13 mouse cellular contexts compared by ENCODE assay signal in the genomic region with DNA sequence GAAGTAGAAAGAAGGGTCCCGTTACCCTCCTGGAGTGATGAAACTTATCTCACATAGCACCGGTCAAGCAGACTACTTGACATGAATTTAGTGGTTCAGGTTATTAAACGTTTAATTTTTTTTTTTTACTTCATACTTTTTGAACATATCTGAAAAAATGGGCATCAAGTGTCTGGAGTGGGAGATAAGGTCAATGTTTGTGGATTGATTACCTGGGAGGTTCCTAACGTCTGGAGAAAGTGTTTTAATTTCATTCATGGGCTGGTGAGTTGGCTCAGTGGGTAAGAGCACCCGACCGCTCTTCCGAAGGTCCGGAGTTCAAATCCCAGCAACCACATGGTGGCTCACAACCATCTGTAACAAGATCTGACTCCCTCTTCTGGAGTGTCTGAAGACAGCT. TPM values are rescaled to one million over a fixed set of nuclear protein-coding genes. Genes with fewer than 3 reads are reported as not detected.
A peak's percentile ranks its signal among the peaks of the same experiment; 100 is the strongest.
DNase-seq lines count a peak whose midpoint lies in the region; ATAC-seq and TF ChIP-seq lines count a peak whose summit lies in the region.
"Not testable (repeated sequence)": the region's sequence is repeated elsewhere in the genome, so short reads cannot be mapped to it uniquely, and the experiment has no call there.
"Had no signal": no experiment of that assay in that cellular context is flagged by ENCODE, and none has a peak within 500 bp of the region (broad histone marks: within the 10 kb centered on the region; RNA-seq: fewer than 3 reads in every experiment).

No protein-coding gene starts in this region.

- WGBS in embryonic facial prominence, embryonic 11.5 days: 84% methylated on average over 8 of the region's 8 CpGs
- WGBS in forebrain, embryonic 13.5 days: 85% methylated on average over 8 of the region's 8 CpGs
- WGBS in heart, embryonic 16.5 days: 75% methylated on average over 8 of the region's 8 CpGs
- 74% methylated on average over 8 of the region's 8 CpGs for WGBS in intestine, embryonic 16.5 days
- WGBS in limb, embryonic 15.5 days: 82% methylated on average over 8 of the region's 8 CpGs
- 66% methylated on average over 4 of the region's 8 CpGs for WGBS in macrophage (ENCODE audit: missing documents)
- WGBS in neural tube, embryonic 11.5 days: 86% methylated on average over 8 of the region's 8 CpGs

- DNase-seq in embryonic facial prominence, embryonic 11.5 days (ENCODE audit: low spot score); neural tube, embryonic 11.5 days (ENCODE audit: low spot score): not testable (repeated sequence)

- peaks cover 42% of the 10 kb centered on the region for H3K79me2 ChIP-seq in macrophage (ENCODE audit: inconsistent target)

- not testable (repeated sequence) for TF ChIP-seq CTCF in E14TG2a.4 (conservative IDR thresholded peaks at IDR 0.05; ENCODE audit: low read length)

- peak overlapping the region; percentile 94; the same call in 1 of the 2 replicates for H3K4me2 ChIP-seq in embryonic facial prominence, embryonic 11.5 days (ENCODE audit: low read depth, low read length)
- H3K4me2 ChIP-seq in forebrain, embryonic 13.5 days: peak overlapping the region; percentile 100
- H3K4me2 ChIP-seq in heart, embryonic 16.5 days (ENCODE audit: low read depth, low read length): peak overlapping the region; percentile 99
- peak overlapping the region; percentile 97 for H3K4me2 ChIP-seq in intestine, embryonic 16.5 days (ENCODE audit: low read depth, low read length)
- peak overlapping the region; percentile 92; the same call in 1 of the 2 replicates for H3K4me2 ChIP-seq in limb, embryonic 15.5 days
- H3K4me2 ChIP-seq in neural tube, embryonic 11.5 days (ENCODE audit: low read depth): peak overlapping the region; percentile 99

- peak overlapping the region; percentile 97 for H3K4me3 ChIP-seq in E14TG2a.4 (replicated peaks; ENCODE audit: low read length)
- peak overlapping the region; percentile 97 for H3K4me3 ChIP-seq in embryonic facial prominence, embryonic 11.5 days (ENCODE audit: low read depth, low read length)
- peak overlapping the region; percentile 97 for H3K4me3 ChIP-seq in forebrain, embryonic 13.5 days
- H3K4me3 ChIP-seq in heart, embryonic 16.5 days (ENCODE audit: low read length): peak overlapping the region; percentile 93
- H3K4me3 ChIP-seq in intestine, embryonic 16.5 days (ENCODE audit: low read length): peak overlapping the region; percentile 68
- H3K4me3 ChIP-seq in limb, embryonic 15.5 days: peak overlapping the region; percentile 91
- peak overlapping the region; percentile 81 for H3K4me3 ChIP-seq in macrophage (ENCODE audit: inconsistent target)
- not testable (repeated sequence) for H3K4me3 ChIP-seq in neural tube, embryonic 11.5 days (ENCODE audit: low read depth, low read length)

- H3K4me1 ChIP-seq in E14TG2a.4 (replicated peaks; ENCODE audit: low read depth, low read length): peaks cover 28% of the 10 kb centered on the region
- not testable (repeated sequence) for H3K4me1 ChIP-seq in embryonic facial prominence, embryonic 11.5 days (ENCODE audit: control insufficient read depth, insufficient read depth, low read length); neural tube, embryonic 11.5 days (ENCODE audit: control insufficient read depth, insufficient read depth, low read length)
- peaks cover 20% of the 10 kb centered on the region for H3K4me1 ChIP-seq in forebrain, embryonic 13.5 days
- H3K4me1 ChIP-seq in heart, embryonic 16.5 days (ENCODE audit: control insufficient read depth, insufficient read depth, low read length): peaks cover 14% of the 10 kb centered on the region
- H3K4me1 ChIP-seq in intestine, embryonic 16.5 days (ENCODE audit: control insufficient read depth, insufficient read depth, low read length): peaks cover 14% of the 10 kb centered on the region
- peaks cover 16% of the 10 kb centered on the region for H3K4me1 ChIP-seq in limb, embryonic 15.5 days

- not testable (repeated sequence) for H3K27ac ChIP-seq in embryonic facial prominence, embryonic 11.5 days (replicated peaks; ENCODE audit: low read depth, low read length); forebrain, embryonic 13.5 days; heart, embryonic 16.5 days (ENCODE audit: low read length); intestine, embryonic 16.5 days (ENCODE audit: low read length); limb, embryonic 15.5 days; macrophage; neural tube, embryonic 11.5 days (ENCODE audit: low read depth, low read length)

- not testable (repeated sequence) for H3K9me3 ChIP-seq in E14TG2a.4 (ENCODE audit: low read length); embryonic facial prominence, embryonic 11.5 days (replicated peaks; ENCODE audit: control insufficient read depth, low read length); forebrain, embryonic 13.5 days (replicated peaks); heart, embryonic 16.5 days (replicated peaks; ENCODE audit: control insufficient read depth, low read length); intestine, embryonic 16.5 days (ENCODE audit: control insufficient read depth, low read length); limb, embryonic 15.5 days; neural tube, embryonic 11.5 days (ENCODE audit: control insufficient read depth, low read length)

- not testable (repeated sequence) for H3K9ac ChIP-seq in embryonic facial prominence, embryonic 11.5 days (replicated peaks; ENCODE audit: low read length); forebrain, embryonic 13.5 days; heart, embryonic 16.5 days (ENCODE audit: low read length); limb, embryonic 15.5 days; neural tube, embryonic 11.5 days (ENCODE audit: low read length)
- peak overlapping the region; percentile 83 for H3K9ac ChIP-seq in intestine, embryonic 16.5 days (ENCODE audit: low read depth, low read length)

- H3K36me3 ChIP-seq in E14TG2a.4 (ENCODE audit: insufficient read depth, low read length): peaks cover 44% of the 10 kb centered on the region
- H3K36me3 ChIP-seq in embryonic facial prominence, embryonic 11.5 days (replicated peaks; ENCODE audit: control insufficient read depth, insufficient read depth, low read depth, low read length); heart, embryonic 16.5 days (ENCODE audit: control insufficient read depth, insufficient read depth); intestine, embryonic 16.5 days (ENCODE audit: control insufficient read depth, insufficient read depth, low read length); macrophage (ENCODE audit: inconsistent target); neural tube, embryonic 11.5 days (ENCODE audit: control insufficient read depth, insufficient read depth, low read length): not testable (repeated sequence)
- H3K36me3 ChIP-seq in forebrain, embryonic 13.5 days (ENCODE audit: poor library complexity, severe bottlenecking): peaks cover 20% of the 10 kb centered on the region
- peaks cover 20% of the 10 kb centered on the region for H3K36me3 ChIP-seq in limb, embryonic 15.5 days

- not testable (repeated sequence) for H3K27me3 ChIP-seq in E14TG2a.4 (ENCODE audit: insufficient read depth, low read length); embryonic facial prominence, embryonic 11.5 days (ENCODE audit: control insufficient read depth, insufficient read depth, low read length); forebrain, embryonic 13.5 days; heart, embryonic 16.5 days (ENCODE audit: control insufficient read depth, insufficient read depth, low read length); intestine, embryonic 16.5 days (replicated peaks; ENCODE audit: control insufficient read depth, insufficient read depth, low read length); limb, embryonic 15.5 days; neural tube, embryonic 11.5 days (ENCODE audit: control insufficient read depth, insufficient read depth, low read length)

- not testable (repeated sequence) for ATAC-seq in embryonic facial prominence, embryonic 11.5 days (replicated peaks; ENCODE audit: insufficient number of reproducible peaks, low FRiP score, low TSS enrichment, low read depth); forebrain, embryonic 13.5 days; heart, embryonic 16.5 days (replicated peaks; ENCODE audit: extremely low read depth, insufficient read depth, low FRiP score); intestine, embryonic 16.5 days; limb, embryonic 15.5 days (ENCODE audit: insufficient number of reproducible peaks, low FRiP score, low TSS enrichment, low read depth); neural tube, embryonic 11.5 days (ENCODE audit: insufficient read depth, low FRiP score, low TSS enrichment)

RNA-seq across cellular contexts. Expression of a gene that starts 0.5 kb away (rescaled TPM):
- polyA plus RNA-seq in embryonic facial prominence, embryonic 11.5 days (2014; fragmentation: Nextera tagmentation; extraction: Ambion mirVana): 18.7 and 20.5 TPM in 2 replicates
- 19.7 and 20.1 TPM in 2 replicates for polyA plus RNA-seq in forebrain, embryonic 13.5 days (2015; fragmentation: Nextera tagmentation; extraction: Ambion mirVana)
- 12.8 and 14.8 TPM in 2 replicates for polyA plus RNA-seq in heart, embryonic 16.5 days (2015; fragmentation: Nextera tagmentation; extraction: Ambion mirVana)
- polyA plus RNA-seq in intestine, embryonic 16.5 days (2015; fragmentation: Nextera tagmentation; extraction: Ambion mirVana): 13.7 and 15.1 TPM in 2 replicates
- 18.4 and 19.0 TPM in 2 replicates for polyA plus RNA-seq in limb, embryonic 15.5 days (2015; fragmentation: Nextera tagmentation; extraction: Ambion mirVana)
- total RNA-seq in macrophage (2018; cell fraction: chromatin; rRNA removed): 10 to 100 TPM in 2 of 26 experiments, 1 to 10 TPM in 24; 3.6 to 10.7 (median 6.9) TPM
- 10 to 100 TPM; 14.7 to 22.6 (median 19.5) TPM for total RNA-seq in macrophage (2018; cell fraction: cytosol; rRNA removed)
- total RNA-seq in macrophage (2018; cell fraction: nucleus; rRNA removed): 10 to 100 TPM in 24 of 26 experiments, 1 to 10 TPM in 2; 8.5 to 24.3 (median 16.6) TPM
- polyA plus RNA-seq in macrophage (2018): 10.2 to 19.4 TPM (median 15.9 TPM) in 3 replicates
- 21.2 and 24.4 TPM in 2 replicates for polyA plus RNA-seq in neural tube, embryonic 11.5 days (2014; fragmentation: Nextera tagmentation; extraction: Ambion mirVana)

RNA-seq across cellular contexts. Expression of a gene that starts 6.4 kb away (rescaled TPM):
- polyA plus RNA-seq in embryonic facial prominence, embryonic 11.5 days (2014; fragmentation: Nextera tagmentation; extraction: Ambion mirVana): not detected in 2 replicates
- not detected in 2 replicates for polyA plus RNA-seq in forebrain, embryonic 13.5 days (2015; fragmentation: Nextera tagmentation; extraction: Ambion mirVana)
- 0.13 and 0.16 TPM in 2 replicates for polyA plus RNA-seq in heart, embryonic 16.5 days (2015; fragmentation: Nextera tagmentation; extraction: Ambion mirVana)
- polyA plus RNA-seq in intestine, embryonic 16.5 days (2015; fragmentation: Nextera tagmentation; extraction: Ambion mirVana): 0.12 TPM in 1 of 2 replicates, not detected in the other
- polyA plus RNA-seq in limb, embryonic 15.5 days (2015; fragmentation: Nextera tagmentation; extraction: Ambion mirVana): not detected in 2 replicates
- total RNA-seq in macrophage (2018; cell fraction: chromatin; rRNA removed): 1 to 10 TPM in 7 of 26 experiments, under 1 TPM in 4, not detected in 15; 0.80 to 2.4 (median 1.1) TPM
- total RNA-seq in macrophage (2018; cell fraction: cytosol; rRNA removed): under 1 TPM in 13 of 26 experiments, not detected in 13; 0.10 to 0.61 (median 0.18) TPM
- 10 to 100 TPM in 1 of 26 experiments, 1 to 10 TPM in 13, under 1 TPM in 5, not detected in 7; 0.46 to 11.4 (median 2.8) TPM for total RNA-seq in macrophage (2018; cell fraction: nucleus; rRNA removed)
- not detected in 3 replicates for polyA plus RNA-seq in macrophage (2018)
- polyA plus RNA-seq in neural tube, embryonic 11.5 days (2014; fragmentation: Nextera tagmentation; extraction: Ambion mirVana): not detected in 2 replicates
- total RNA-seq: gastrocnemius, postnatal 14 days; heart, postnatal 14 days; layer of hippocampus, postnatal 10 days had no signal

RNA-seq across cellular contexts. Expression of a gene that starts 21.1 kb away (rescaled TPM):
- 17.0 and 17.7 TPM in 2 replicates for polyA plus RNA-seq in embryonic facial prominence, embryonic 11.5 days (2014; fragmentation: Nextera tagmentation; extraction: Ambion mirVana)
- polyA plus RNA-seq in forebrain, embryonic 13.5 days (2015; fragmentation: Nextera tagmentation; extraction: Ambion mirVana): 19.0 and 20.6 TPM in 2 replicates
- 14.4 and 15.5 TPM in 2 replicates for polyA plus RNA-seq in heart, embryonic 16.5 days (2015; fragmentation: Nextera tagmentation; extraction: Ambion mirVana)
- polyA plus RNA-seq in intestine, embryonic 16.5 days (2015; fragmentation: Nextera tagmentation; extraction: Ambion mirVana): 17.2 and 17.6 TPM in 2 replicates
- polyA plus RNA-seq in limb, embryonic 15.5 days (2015; fragmentation: Nextera tagmentation; extraction: Ambion mirVana): 22.3 and 25.2 TPM in 2 replicates
- 10 to 100 TPM; 35.4 to 88.9 (median 46.9) TPM for total RNA-seq in macrophage (2018; cell fraction: chromatin; rRNA removed)
- 10 to 100 TPM in 11 of 26 experiments, 1 to 10 TPM in 15; 6.7 to 12.7 (median 9.4) TPM for total RNA-seq in macrophage (2018; cell fraction: cytosol; rRNA removed)
- 10 to 100 TPM; 21.8 to 40.3 (median 25.2) TPM for total RNA-seq in macrophage (2018; cell fraction: nucleus; rRNA removed)
- polyA plus RNA-seq in macrophage (2018): 7.6 to 13.0 TPM (median 7.7 TPM) in 3 replicates
- 14.5 and 18.6 TPM in 2 replicates for polyA plus RNA-seq in neural tube, embryonic 11.5 days (2014; fragmentation: Nextera tagmentation; extraction: Ambion mirVana)

RNA-seq across cellular contexts. Expression of a gene that starts 33.0 kb away (rescaled TPM):
- not detected in 2 replicates for polyA plus RNA-seq in embryonic facial prominence, embryonic 11.5 days (2014; fragmentation: Nextera tagmentation; extraction: Ambion mirVana)
- polyA plus RNA-seq in forebrain, embryonic 13.5 days (2015; fragmentation: Nextera tagmentation; extraction: Ambion mirVana): not detected in 2 replicates
- polyA plus RNA-seq in heart, embryonic 16.5 days (2015; fragmentation: Nextera tagmentation; extraction: Ambion mirVana): not detected in 2 replicates
- polyA plus RNA-seq in intestine, embryonic 16.5 days (2015; fragmentation: Nextera tagmentation; extraction: Ambion mirVana): not detected in 2 replicates
- not detected in 2 replicates for polyA plus RNA-seq in limb, embryonic 15.5 days (2015; fragmentation: Nextera tagmentation; extraction: Ambion mirVana)
- total RNA-seq in macrophage (2018; cell fraction: chromatin; rRNA removed): 10 to 100 TPM in 8 of 26 experiments, 1 to 10 TPM in 17, under 1 TPM in 1; 0.77 to 39.0 (median 4.7) TPM
- under 1 TPM in 24 of 26 experiments, not detected in 2; 0.08 to 0.86 (median 0.19) TPM for total RNA-seq in macrophage (2018; cell fraction: cytosol; rRNA removed)
- 10 to 100 TPM in 10 of 26 experiments, 1 to 10 TPM in 16; 1.2 to 37.0 (median 6.7) TPM for total RNA-seq in macrophage (2018; cell fraction: nucleus; rRNA removed)
- 0.10 to 0.34 TPM in 2 of 3 replicates, not detected in the other for polyA plus RNA-seq in macrophage (2018)
- polyA plus RNA-seq in neural tube, embryonic 11.5 days (2014; fragmentation: Nextera tagmentation; extraction: Ambion mirVana): not detected in 2 replicates
- total RNA-seq: gastrocnemius, postnatal 14 days; heart, postnatal 14 days; layer of hippocampus, postnatal 10 days; left cerebral cortex, postnatal 36 days; megakaryocyte, adult 5-6 weeks had no signal

RNA-seq across cellular contexts. Expression of a gene that starts 46.3 kb away (rescaled TPM):
- polyA plus RNA-seq in embryonic facial prominence, embryonic 11.5 days (2014; fragmentation: Nextera tagmentation; extraction: Ambion mirVana): 16.8 and 19.0 TPM in 2 replicates
- polyA plus RNA-seq in forebrain, embryonic 13.5 days (2015; fragmentation: Nextera tagmentation; extraction: Ambion mirVana): 6.3 and 7.1 TPM in 2 replicates
- polyA plus RNA-seq in heart, embryonic 16.5 days (2015; fragmentation: Nextera tagmentation; extraction: Ambion mirVana): 38.5 and 43.1 TPM in 2 replicates
- 19.4 and 21.8 TPM in 2 replicates for polyA plus RNA-seq in intestine, embryonic 16.5 days (2015; fragmentation: Nextera tagmentation; extraction: Ambion mirVana)
- polyA plus RNA-seq in limb, embryonic 15.5 days (2015; fragmentation: Nextera tagmentation; extraction: Ambion mirVana): 57.6 and 62.7 TPM in 2 replicates
- total RNA-seq in macrophage (2018; cell fraction: chromatin; rRNA removed): 100 to 1,000 TPM in 7 of 26 experiments, 10 to 100 TPM in 19; 36.5 to 518 (median 63.6) TPM
- 10 to 100 TPM; 12.3 to 47.4 (median 24.5) TPM for total RNA-seq in macrophage (2018; cell fraction: cytosol; rRNA removed)
- 100 to 1,000 TPM in 5 of 26 experiments, 10 to 100 TPM in 21; 34.2 to 296 (median 56.7) TPM for total RNA-seq in macrophage (2018; cell fraction: nucleus; rRNA removed)
- 16.1 to 37.5 TPM (median 23.1 TPM) in 3 replicates for polyA plus RNA-seq in macrophage (2018)
- 10.3 and 13.0 TPM in 2 replicates for polyA plus RNA-seq in neural tube, embryonic 11.5 days (2014; fragmentation: Nextera tagmentation; extraction: Ambion mirVana)
